In genomic region chr7:134552051-134552451, GRCm38 (mm10) we compare ENCODE assay signal across 12 mouse cellular contexts.
DNase-seq lines count a peak whose midpoint lies in the region; ATAC-seq and TF ChIP-seq lines count a peak whose summit lies in the region.
"Had no signal": no experiment of that assay in that cellular context is flagged by ENCODE, and none has a peak within 500 bp of the region (broad histone marks: within the 10 kb centered on the region; RNA-seq: fewer than 3 reads in every experiment).

No protein-coding gene starts in this region.

- WGBS in kidney, embryonic 15.5 days, result 70% methylated on average over 6 of the region's 6 CpGs
- 43% methylated on average over 6 of the region's 6 CpGs for WGBS in heart, postnatal 0 days
- 62% methylated on average over 6 of the region's 6 CpGs for WGBS in limb, embryonic 14.5 days

- no peak for TF ChIP-seq CTCF in bone marrow macrophage, adult 2 months (IDR thresholded peaks at IDR 0.05; ENCODE audit: low read depth, low read length)
- no peak for TF ChIP-seq CTCF in heart, postnatal 0 days (IDR thresholded peaks at IDR 0.05; ENCODE audit: low read depth)

- peaks cover 9% of the 10 kb centered on the region; the same call in 1 of the 2 replicates for H3K4me1 ChIP-seq in kidney, embryonic 15.5 days
- peaks cover 50% of the 10 kb centered on the region for H3K4me1 ChIP-seq in bone marrow macrophage, adult 2 months (ENCODE audit: control insufficient read depth, insufficient read depth, low read length)
- H3K4me1 ChIP-seq in heart, postnatal 0 days (ENCODE audit: control insufficient read depth, insufficient read depth), result peaks cover 16% of the 10 kb centered on the region
- peaks cover 9% of the 10 kb centered on the region for H3K4me1 ChIP-seq in limb, embryonic 14.5 days (ENCODE audit: control insufficient read depth, insufficient read depth, low read length)
- H3K4me1 ChIP-seq: liver, embryonic 13.5 days; stomach, embryonic 15.5 days had no signal

- no peak overlapping the region for H3K4me3 ChIP-seq in kidney, embryonic 15.5 days (replicated peaks)
- H3K4me3 ChIP-seq in bone marrow macrophage, adult 2 months (ENCODE audit: insufficient read depth, low read length), result no peak overlapping the region
- no peak overlapping the region for H3K4me3 ChIP-seq in heart, postnatal 0 days (ENCODE audit: low read depth, low read length)
- no peak overlapping the region for H3K4me3 ChIP-seq in limb, embryonic 14.5 days (replicated peaks; ENCODE audit: low read length)
- H3K4me3 ChIP-seq: liver, embryonic 13.5 days; neural tube, embryonic 13.5 days; stomach, embryonic 15.5 days had no signal

- no peak for TF ChIP-seq EP300 in heart, postnatal 0 days (IDR thresholded peaks at IDR 0.05; ENCODE audit: low read depth)

- ATAC-seq in kidney, embryonic 15.5 days (replicated peaks; ENCODE audit: low FRiP score), result no peak
- ATAC-seq in heart, postnatal 0 days (ENCODE audit: insufficient read depth, low read depth), result no peak
- peak; percentile 54 for ATAC-seq in limb, embryonic 14.5 days (ENCODE audit: low FRiP score, low read depth)
- ATAC-seq: Patski had no signal

- no peaks in the 10 kb centered on the region for H3K27me3 ChIP-seq in kidney, embryonic 15.5 days
- no peaks in the 10 kb centered on the region for H3K27me3 ChIP-seq in heart, postnatal 0 days (ENCODE audit: control insufficient read depth, insufficient read depth, low read length)
- H3K27me3 ChIP-seq in limb, embryonic 14.5 days (ENCODE audit: control insufficient read depth, insufficient read depth, low read length), result no peaks in the 10 kb centered on the region
- H3K27me3 ChIP-seq: liver, embryonic 13.5 days; neural tube, embryonic 13.5 days; Patski; stomach, embryonic 15.5 days had no signal

- DNase-seq in kidney, adult 11 months, result peak; percentile 63
- peak; percentile 8 for DNase-seq in heart, postnatal 0 days (ENCODE audit: low spot score)
- peak; percentile 70 for DNase-seq in limb, embryonic 14.5 days (ENCODE audit: low spot score)
- DNase-seq in urinary bladder, postnatal 10 days (ENCODE audit: low spot score), result no peak
- DNase-seq in embryo, embryonic 10.5 days (ENCODE audit: low spot score), result no peak
- DNase-seq: gastrocnemius, postnatal 36 days; liver, embryonic 13.5 days had no signal

- no peak for TF ChIP-seq POLR2A in bone marrow macrophage, adult 2 months (IDR thresholded peaks at IDR 0.05; ENCODE audit: borderline replicate concordance, low read depth, low read length)
- TF ChIP-seq POLR2A in limb, embryonic 14.5 days (IDR thresholded peaks at IDR 0.05; ENCODE audit: borderline replicate concordance, extremely low read depth, insufficient read depth, insufficient read length), result no peak

- no peak overlapping the region for H3K27ac ChIP-seq in kidney, embryonic 15.5 days
- H3K27ac ChIP-seq in bone marrow macrophage, adult 2 months (ENCODE audit: insufficient read depth, low read depth, low read length), result peak overlapping the region; percentile 58
- H3K27ac ChIP-seq in heart, postnatal 0 days (ENCODE audit: low read depth), result no peak overlapping the region
- H3K27ac ChIP-seq in limb, embryonic 14.5 days (replicated peaks; ENCODE audit: low read depth, low read length), result no peak overlapping the region
- H3K27ac ChIP-seq: liver, embryonic 13.5 days; neural tube, embryonic 13.5 days; stomach, embryonic 15.5 days had no signal

- no peaks in the 10 kb centered on the region for H3K9me3 ChIP-seq in kidney, embryonic 15.5 days (replicated peaks)
- H3K9me3 ChIP-seq in heart, postnatal 0 days (replicated peaks; ENCODE audit: control insufficient read depth, low read length), result no peaks in the 10 kb centered on the region
- no peaks in the 10 kb centered on the region for H3K9me3 ChIP-seq in limb, embryonic 14.5 days (ENCODE audit: control insufficient read depth, low read length)
- H3K9me3 ChIP-seq: liver, embryonic 13.5 days; neural tube, embryonic 13.5 days; stomach, embryonic 15.5 days had no signal

- no peak overlapping the region for H3K9ac ChIP-seq in kidney, embryonic 15.5 days
- no peak overlapping the region for H3K9ac ChIP-seq in heart, postnatal 0 days (replicated peaks; ENCODE audit: low read depth, low read length)
- no peak overlapping the region for H3K9ac ChIP-seq in limb, embryonic 14.5 days (ENCODE audit: low read depth, low read length, severe bottlenecking)
- H3K9ac ChIP-seq: liver, embryonic 13.5 days; neural tube, embryonic 13.5 days; stomach, embryonic 15.5 days had no signal

- H3K36me3 ChIP-seq in kidney, embryonic 15.5 days, result no peaks in the 10 kb centered on the region
- H3K36me3 ChIP-seq in heart, postnatal 0 days (replicated peaks; ENCODE audit: control insufficient read depth, insufficient read depth, low read length), result no peaks in the 10 kb centered on the region
- H3K36me3 ChIP-seq in limb, embryonic 14.5 days (ENCODE audit: control insufficient read depth, insufficient read depth, low read length), result no peaks in the 10 kb centered on the region
- H3K36me3 ChIP-seq: liver, embryonic 13.5 days; neural tube, embryonic 13.5 days; stomach, embryonic 15.5 days had no signal

- no peak overlapping the region for H3K4me2 ChIP-seq in kidney, embryonic 15.5 days
- no peak overlapping the region for H3K4me2 ChIP-seq in heart, postnatal 0 days (ENCODE audit: low read depth, low read length)
- H3K4me2 ChIP-seq in limb, embryonic 14.5 days (replicated peaks; ENCODE audit: low read depth, low read length, severe bottlenecking), result no peak overlapping the region
- H3K4me2 ChIP-seq: liver, embryonic 13.5 days; neural tube, embryonic 13.5 days; stomach, embryonic 15.5 days had no signal

Comparison
In these comparisons a context has a peak if more than half of its experiments do, and no peak if none do; other contexts are left out.
1. DNase-seq: peak in kidney, adult 11 months (single experiment), heart, postnatal 0 days (single experiment) and limb, embryonic 14.5 days (single experiment); none in urinary bladder, postnatal 10 days (single experiment) and embryo, embryonic 10.5 days (single experiment).